Mouse (Mus musculus) heart, postnatal 0 days (tissue): ENCODE measurements around the gene Tie1. TPM values are rescaled to one million over a fixed set of nuclear protein-coding genes. Genes with fewer than 3 reads are reported as not detected.
A peak's percentile ranks its signal among the peaks of the same experiment; 100 is the strongest.

Experiments used
- ATAC-seq: fragments of 200-750 bp; cut with Nextera tagmentation; 2 replicates; pipeline ENCODE4 v1.8.0; 2017; ENCODE audit warnings: low read depth, moderate number of reproducible peaks, moderate library complexity; ENCODE audit not compliant: insufficient read depth
- DNase-seq: peaks from one replicate; pipeline ENCODE4 v3.0.0-alpha.2; 2016; ENCODE audit warnings: low spot score
- H3K27ac ChIP-seq: fragments of 300-500 bp; sonication (generic); 2 replicates; pipeline ENCODE4 v1.5.1; 2014; ENCODE audit warnings: low read depth, mild to moderate bottlenecking
- H3K27me3 ChIP-seq: fragments of 300-500 bp; sonication (generic); 2 replicates; pipeline ENCODE4 v1.6.1; 2014; ENCODE audit warnings: low read length, mixed read lengths; ENCODE audit not compliant: control insufficient read depth, insufficient read depth
- H3K36me3 ChIP-seq: fragments of 300-500 bp; sonication (generic); replicated peaks from 2 replicates; pipeline ENCODE4 v1.6.1; 2014; ENCODE audit warnings: low read length, mixed read lengths; ENCODE audit not compliant: control insufficient read depth, insufficient read depth
- H3K4me1 ChIP-seq: fragments of 300-500 bp; sonication (generic); 2 replicates; pipeline ENCODE4 v1.6.1; 2014; ENCODE audit warnings: antibody characterized with exemption; ENCODE audit not compliant: control insufficient read depth, insufficient read depth
- H3K4me2 ChIP-seq: fragments of 300-500 bp; sonication (generic); 2 replicates; pipeline ENCODE4 v1.6.1; 2014; ENCODE audit warnings: low read depth, mild to moderate bottlenecking, low read length, moderate library complexity
- H3K4me3 ChIP-seq: fragments of 300-500 bp; sonication (generic); 2 replicates; pipeline ENCODE4 v1.5.1; 2014; ENCODE audit warnings: low read depth, low read length
- H3K9ac ChIP-seq: fragments of 300-500 bp; sonication (generic); replicated peaks from 2 replicates; pipeline ENCODE4 v1.6.1; 2014; ENCODE audit warnings: low read depth, low read length, mixed read lengths
- H3K9me3 ChIP-seq: fragments of 300-500 bp; sonication (generic); replicated peaks from 2 replicates; pipeline ENCODE4 v1.6.1; 2016; ENCODE audit warnings: low read length; ENCODE audit not compliant: control insufficient read depth
- CTCF ChIP-seq: IDR thresholded peaks from 2 replicates; pipeline ENCODE4 v1.5.1; 2016; ENCODE audit warnings: antibody characterized with exemption, control low read depth, low read depth
- EP300 ChIP-seq: IDR thresholded peaks from 2 replicates; pipeline ENCODE4 v1.6.1; 2016; ENCODE audit warnings: antibody characterized with exemption, low read depth
- WGBS: fragments of 180-500 bp; shearing (Covaris S2); extraction: QIAGEN DNeasy Blood & Tissue Kit; methylation state at CpG from one replicate; pipeline ENCODE4 v1.1.7; 2014; 5-methylcytosine and 5-hydroxymethylcytosine counted together
- polyA plus RNA-seq: library from polyadenylated mRNA; unstranded; fragments of >200 nt; fragmentation: Nextera tagmentation; extraction: Ambion mirVana; gene quantifications from 2 replicates; pipeline ENCODE4 v1.2.1, GENCODE M21; 2015
- total RNA-seq: library from RNA; depleted of rRNA; stranded (reverse); fragments of >200 nt; gene quantifications from 2 replicates; pipeline ENCODE4 v1.2.3, GENCODE M21; 2014; ENCODE audit warnings: low replicate concordance

Gene Tie1
- total and polyA plus RNA-seq, 2 experiments from 2014 or later = 48.0 to 116 TPM

DNA sequence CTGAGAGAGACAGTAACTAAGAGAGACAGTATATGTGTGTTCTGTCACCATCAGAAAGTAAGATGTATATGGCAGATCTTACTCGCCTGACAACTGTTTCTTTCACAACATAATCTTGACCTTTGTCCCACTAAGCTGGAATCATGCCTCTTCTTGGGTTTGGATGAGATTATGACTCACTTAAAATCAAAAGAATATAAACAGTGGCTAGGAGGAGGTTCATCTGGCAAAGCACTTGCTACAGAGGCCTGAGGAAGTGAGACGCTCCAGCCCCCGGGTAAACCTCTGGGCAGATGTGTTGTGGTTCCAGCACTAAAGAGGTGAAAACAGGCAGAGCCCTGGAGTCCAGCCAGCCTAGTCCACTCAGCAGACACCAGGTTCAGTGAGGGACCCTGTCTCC is 15.7 kb upstream of the Tie1 start:
- Histone ChIP-seq H3K27ac (no peak overlapping the region), H3K9ac (no peak overlapping the region), H3K4me2 (no peak overlapping the region), H3K4me3 (no peak overlapping the region), H3K4me1 (no peaks in the 10 kb centered on the region), H3K9me3 (no peaks in the 10 kb centered on the region), H3K36me3 (no peaks in the 10 kb centered on the region), H3K27me3 (no peaks in the 10 kb centered on the region)
- WGBS = 36% methylated on average over 3 of the region's 3 CpGs
- ATAC-seq (no peak; the same call in 1 of the 2 replicates), DNase-seq (no peak)
- TF ChIP-seq CTCF (no peak), EP300 (no peak)

GRCm38 (mm10) chr4:118500792-118501191 is 10.9 kb upstream of the Tie1 start:
- ATAC-seq (no peak), DNase-seq (no peak)
- Histone ChIP-seq H3K27ac (peak overlapping the region; percentile 46; the same call in 1 of the 2 replicates), H3K27me3 (no peaks in the 10 kb centered on the region), H3K36me3 (no peaks in the 10 kb centered on the region), H3K4me3 (no peak overlapping the region), H3K9me3 (no peaks in the 10 kb centered on the region), H3K4me1 (no peaks in the 10 kb centered on the region), H3K4me2 (no peak overlapping the region), H3K9ac (no peak overlapping the region)
- TF ChIP-seq CTCF (no peak), EP300 (no peak)
- WGBS = 74% methylated on average over 9 of the region's 9 CpGs

DNA sequence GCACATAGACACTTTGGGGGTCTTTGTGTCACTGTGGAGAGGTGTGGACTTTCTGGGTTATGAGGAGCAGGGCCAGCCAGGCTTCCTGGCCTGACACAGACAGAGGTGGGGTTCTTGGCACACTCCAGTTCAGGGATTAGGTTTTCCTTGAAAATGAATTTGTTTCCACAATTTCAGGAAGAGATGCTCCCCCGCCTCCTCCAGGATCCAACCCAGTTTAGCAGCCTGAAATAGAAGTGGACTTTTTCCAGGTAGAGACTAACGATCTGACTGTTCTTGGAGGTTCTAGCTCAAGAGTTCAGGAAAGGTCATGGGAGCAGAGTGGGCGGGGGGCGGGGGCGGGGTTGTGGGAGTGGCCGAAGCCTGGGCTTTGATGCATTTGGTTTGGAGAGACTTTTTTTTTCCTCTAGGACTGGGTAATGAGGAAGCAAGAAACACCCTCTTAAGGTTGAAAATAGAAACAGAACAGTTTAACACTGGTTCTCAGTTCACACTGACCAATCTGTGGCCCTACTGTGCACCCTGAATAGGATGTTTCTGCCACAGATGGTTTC is 10.4 kb upstream of the Tie1 start:
- TF ChIP-seq CTCF = no peak
- peak; percentile 24; the same call in 1 of the 2 replicates for TF ChIP-seq EP300
- Histone ChIP-seq H3K9me3 (no peaks in the 10 kb centered on the region), H3K27me3 (no peaks in the 10 kb centered on the region), H3K36me3 (no peaks in the 10 kb centered on the region), H3K4me3 (no peak overlapping the region), H3K4me2 (no peak overlapping the region), H3K4me1 (no peaks in the 10 kb centered on the region), H3K27ac (no peak overlapping the region), H3K9ac (no peak overlapping the region)
- 53% methylated on average over 6 of the region's 6 CpGs for WGBS
- ATAC-seq (peak; percentile 49; the same call in 1 of the 2 replicates), DNase-seq (no peak)

DNA sequence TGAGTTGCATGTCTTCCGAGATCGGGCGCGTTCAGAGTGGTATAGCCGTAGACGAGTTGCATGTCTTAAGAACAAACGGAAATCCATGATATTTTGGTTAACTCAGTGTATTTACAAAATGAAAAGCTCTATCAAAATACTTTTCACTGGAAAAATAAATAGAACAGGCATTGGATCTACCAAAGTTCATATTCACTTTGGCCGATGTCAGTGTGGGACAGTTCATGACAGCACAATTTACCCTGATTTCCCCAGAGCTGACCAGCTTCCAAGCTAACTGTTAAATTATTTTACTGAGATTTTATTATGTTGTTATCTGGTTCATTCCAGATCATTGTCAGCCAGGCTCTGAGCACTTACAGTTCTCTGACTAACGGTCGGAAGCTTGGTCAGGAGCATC is 600 bp upstream of the Tie1 start:
- no peak for ATAC-seq
- TF ChIP-seq CTCF (no peak), EP300 (no peak)
- Histone ChIP-seq H3K4me3 (no peak overlapping the region), H3K9me3 (no peaks in the 10 kb centered on the region), H3K27ac (0 out of 2 replicates have a peak overlapping the region, but pooled peaks have one; percentile 39), H3K4me1 (no peaks in the 10 kb centered on the region), H3K36me3 (no peaks in the 10 kb centered on the region), H3K4me2 (no peak overlapping the region), H3K27me3 (no peaks in the 10 kb centered on the region), H3K9ac (no peak overlapping the region)
- no peak for DNase-seq
- WGBS = 71% methylated on average over 10 of the region's 10 CpGs

GRCm38 (mm10) chr4:118476773-118477530 is 12.9 kb downstream of the Tie1 start:
- 68% methylated on average over 15 of the region's 15 CpGs for WGBS
- H3K27ac ChIP-seq = no peak overlapping the region
- 0 out of 2 replicates have a peak, but pooled peaks cover 9% of the 10 kb centered on the region for H3K36me3 ChIP-seq
- no peaks in the 10 kb centered on the region for H3K27me3 ChIP-seq
- no peak for ATAC-seq
- no peak for DNase-seq
- H3K9ac ChIP-seq = no peak overlapping the region
- H3K4me2 ChIP-seq = no peak overlapping the region
- H3K9me3 ChIP-seq = no peaks in the 10 kb centered on the region
- TF ChIP-seq EP300 = no peak
- no peak for TF ChIP-seq CTCF
- no peak overlapping the region for H3K4me3 ChIP-seq
- no peaks in the 10 kb centered on the region for H3K4me1 ChIP-seq
